Mouse (Mus musculus) large intestine, adult 2 months (tissue): ENCODE data around the gene C130060K24Rik. TPM values are rescaled to one million over a fixed set of nuclear protein-coding genes. Genes with fewer than 3 reads are reported as not detected.

ENCODE experiments used
- DNase-seq: peaks from one replicate; pipeline ENCODE4 v3.0.0-alpha.2; 2012; ENCODE audit warnings: low read depth, low spot score
- WGBS: fragments of 180-500 bp; shearing (Covaris S2); methylation state at CpG from one replicate; pipeline ENCODE4 v1.1.7; 2018; 5-methylcytosine and 5-hydroxymethylcytosine counted together
- polyA plus RNA-seq: library from polyadenylated mRNA; depleted of rRNA; stranded (reverse); fragments of >200 nt; gene quantifications from 2 replicates; pipeline ENCODE4 v1.2.3, GENCODE M21; 2012; rRNA removed

The C130060K24Rik gene
- polyA plus RNA-seq: not detected in 2 replicates

GRCm38 (mm10) chr6:65380918-65381772, at the start of gene C130060K24Rik:
C130060K24Rik (plus strand) TSS chr6:65381105.
- 1% methylated on average over 64 of the region's 64 CpGs for WGBS
- no peak for DNase-seq

- no peak for DNase-seq
- 95% methylated on average over 1 of the region's 1 CpGs for WGBS
Measured at GRCm38 (mm10) chr6:65334246-65334645, 46.7 kb upstream of the C130060K24Rik start.

- no peak for DNase-seq
Measured at GRCm38 (mm10) chr6:65339391-65339790, 41.5 kb upstream of the C130060K24Rik start.

GRCm38 (mm10) chr6:65341360-65341759, 39.5 kb upstream of the C130060K24Rik start:
- WGBS: 77% methylated on average over 4 of the region's 4 CpGs
- no peak for DNase-seq

- no peak for DNase-seq
- 70% methylated on average over 8 of the region's 8 CpGs for WGBS
Measured at GRCm38 (mm10) chr6:65347736-65348135, 33.2 kb upstream of the C130060K24Rik start.

- WGBS: 21% methylated on average over 5 of the region's 5 CpGs
- DNase-seq: no peak
Measured at GRCm38 (mm10) chr6:65348255-65348654, 32.6 kb upstream of the C130060K24Rik start.

- WGBS: 79% methylated on average over 4 of the region's 4 CpGs
- DNase-seq: no peak
Measured at GRCm38 (mm10) chr6:65351622-65352021, 29.3 kb upstream of the C130060K24Rik start.

- WGBS: 38% methylated on average over 2 of the region's 2 CpGs
- DNase-seq: no peak
Measured at GRCm38 (mm10) chr6:65375918-65376317, 5.0 kb upstream of the C130060K24Rik start.

- no peak for DNase-seq
- 76% methylated on average over 1 of the region's 1 CpGs for WGBS
Measured at GRCm38 (mm10) chr6:65421888-65422287, 41.0 kb downstream of the C130060K24Rik start.

- WGBS: 81% methylated on average over 8 of the region's 8 CpGs
- no peak for DNase-seq
Measured at GRCm38 (mm10) chr6:65427065-65427464, 46.2 kb downstream of the C130060K24Rik start.

- WGBS: 80% methylated on average over 5 of the region's 5 CpGs
- DNase-seq: no peak
Measured at GRCm38 (mm10) chr6:65433159-65433558, 52.3 kb downstream of the C130060K24Rik start.

GRCm38 (mm10) chr6:65453465-65453864, 72.6 kb downstream of the C130060K24Rik start:
- peak; percentile 3 for DNase-seq

GRCm38 (mm10) chr6:65465294-65465693, 84.4 kb downstream of the C130060K24Rik start:
- WGBS: 84% methylated on average over 1 of the region's 1 CpGs
- no peak for DNase-seq

- WGBS: 89% methylated on average over 5 of the region's 5 CpGs
- DNase-seq: no peak
Measured at GRCm38 (mm10) chr6:65470320-65470719, 89.4 kb downstream of the C130060K24Rik start.

- 81% methylated on average over 7 of the region's 7 CpGs for WGBS
- no peak for DNase-seq
Measured at GRCm38 (mm10) chr6:65472455-65472854, 91.5 kb downstream of the C130060K24Rik start.

- DNase-seq: no peak
Measured at GRCm38 (mm10) chr6:65498786-65499185, 117.9 kb downstream of the C130060K24Rik start.

Other genes with a start within 250 kb of the C130060K24Rik start
- 1.4 and 1.7 TPM in 2 replicates for gene Hpgds, start 236.2 kb upstream of the C130060K24Rik start, polyA plus RNA-seq
- gene Tnip3, start 144.2 kb downstream of the C130060K24Rik start, polyA plus RNA-seq: 0.20 and 0.21 TPM in 2 replicates